Mouse (Mus musculus): ENCODE measurements at regions not wholly inside any gene's neighbourhood (a gene's known extent, or its start where the extent isn't known, plus 50 kb on each side); places are given as distances from the start of the nearest gene placed in this dataset.

DNA sequence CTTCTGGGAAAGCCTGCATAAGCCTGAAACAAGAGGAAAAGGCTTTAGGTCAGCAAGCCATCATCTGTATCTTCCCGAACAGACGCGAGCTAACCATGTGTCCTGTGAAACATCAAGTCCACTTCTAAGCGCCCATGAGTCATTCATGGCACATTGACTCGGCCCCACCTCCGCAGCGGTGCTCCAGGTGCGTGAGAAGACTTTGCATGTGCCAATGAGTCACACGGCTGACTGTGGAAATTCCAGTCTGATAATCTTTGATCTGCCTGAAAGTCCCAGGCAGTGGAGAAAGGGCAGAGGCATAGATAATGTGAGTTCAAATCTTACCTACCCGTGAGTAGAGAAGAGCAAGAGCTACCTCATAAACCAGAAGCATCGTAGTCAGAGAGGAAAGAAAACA is 137.8 kb downstream of the Pfkfb3 start:
- no peaks in the 10 kb centered on the region for H3K27me3 ChIP-seq
- 81% methylated on average over 11 of the region's 11 CpGs for WGBS

DNA sequence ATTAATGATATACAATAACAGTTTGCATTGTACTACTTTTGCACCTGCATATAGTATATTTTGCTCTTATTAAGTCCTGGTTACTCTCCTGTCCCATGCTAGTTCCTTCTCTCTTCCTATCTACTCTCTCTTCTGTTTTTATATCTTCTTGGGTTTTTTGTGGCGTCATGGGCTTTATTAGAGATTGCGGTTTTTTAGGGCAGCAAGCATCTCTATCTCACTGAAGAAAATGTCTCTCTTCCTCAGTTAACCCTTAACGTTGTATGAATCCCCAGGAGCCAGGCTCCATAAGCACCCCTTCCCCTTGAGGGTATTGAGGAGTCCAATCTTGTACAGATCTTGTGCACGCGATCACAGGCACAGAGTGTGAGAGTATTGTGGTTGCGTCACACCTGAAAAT is 141.4 kb downstream of the Pfkfb3 start:
- H3K36me3 ChIP-seq, result no peaks in the 10 kb centered on the region
- H3K4me2 ChIP-seq, result no peak overlapping the region
- H3K4me3 ChIP-seq, result no peak overlapping the region
- no peaks in the 10 kb centered on the region for H3K4me1 ChIP-seq
- no peak overlapping the region for H3K9ac ChIP-seq
- ATAC-seq (ENCODE audit: borderline replicate concordance, extremely low read depth, low FRiP score, low TSS enrichment), result no peak
- no peaks in the 10 kb centered on the region for H3K27me3 ChIP-seq
- H3K9me3 ChIP-seq, result no peaks in the 10 kb centered on the region
- 92% methylated on average over 6 of the region's 6 CpGs for WGBS
- H3K27ac ChIP-seq, result no peak overlapping the region

More for the DNA sequence above, 137.8 kb downstream of the Pfkfb3 start:
- Histone ChIP-seq H3K4me2 (no peak overlapping the region), H3K27ac (no peak overlapping the region), H3K9ac (no peak overlapping the region), H3K9me3 (no peaks in the 10 kb centered on the region), H3K4me1 (no peaks in the 10 kb centered on the region), H3K36me3 (no peaks in the 10 kb centered on the region), H3K4me3 (no peak overlapping the region)
- ATAC-seq (ENCODE audit: borderline replicate concordance, extremely low read depth, low FRiP score, low TSS enrichment), result no peak

DNA sequence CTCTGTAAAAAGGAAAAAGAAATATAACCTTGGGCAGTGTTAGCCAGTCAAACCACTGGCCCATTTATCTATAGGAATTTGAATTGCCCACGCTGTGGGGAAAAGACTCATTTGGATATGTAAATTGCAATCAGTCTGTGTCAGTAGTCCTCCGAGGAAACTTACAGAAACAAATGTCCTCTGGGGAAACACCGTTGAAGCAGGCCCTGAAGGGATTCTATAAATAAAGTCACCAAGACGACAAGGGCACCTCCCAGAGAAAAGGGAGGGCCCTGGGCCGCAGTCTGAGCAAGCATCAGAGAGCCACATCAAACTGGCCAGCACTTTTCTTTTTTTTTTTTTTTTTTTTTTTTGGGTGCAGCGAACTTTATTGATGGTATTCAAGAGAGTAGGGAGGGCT is 145.4 kb downstream of the Pfkfb3 start:
- no peak for ATAC-seq (ENCODE audit: borderline replicate concordance, extremely low read depth, low FRiP score, low TSS enrichment)
- H3K27me3 ChIP-seq, result no peaks in the 10 kb centered on the region
- H3K4me3 ChIP-seq, result no peak overlapping the region
- no peaks in the 10 kb centered on the region for H3K9me3 ChIP-seq
- H3K9ac ChIP-seq, result no peak overlapping the region
- H3K27ac ChIP-seq, result no peak overlapping the region
- H3K36me3 ChIP-seq, result no peaks in the 10 kb centered on the region
- 65% methylated on average over 5 of the region's 6 CpGs for WGBS
- H3K4me1 ChIP-seq, result no peaks in the 10 kb centered on the region
- H3K4me2 ChIP-seq, result no peak overlapping the region

DNA sequence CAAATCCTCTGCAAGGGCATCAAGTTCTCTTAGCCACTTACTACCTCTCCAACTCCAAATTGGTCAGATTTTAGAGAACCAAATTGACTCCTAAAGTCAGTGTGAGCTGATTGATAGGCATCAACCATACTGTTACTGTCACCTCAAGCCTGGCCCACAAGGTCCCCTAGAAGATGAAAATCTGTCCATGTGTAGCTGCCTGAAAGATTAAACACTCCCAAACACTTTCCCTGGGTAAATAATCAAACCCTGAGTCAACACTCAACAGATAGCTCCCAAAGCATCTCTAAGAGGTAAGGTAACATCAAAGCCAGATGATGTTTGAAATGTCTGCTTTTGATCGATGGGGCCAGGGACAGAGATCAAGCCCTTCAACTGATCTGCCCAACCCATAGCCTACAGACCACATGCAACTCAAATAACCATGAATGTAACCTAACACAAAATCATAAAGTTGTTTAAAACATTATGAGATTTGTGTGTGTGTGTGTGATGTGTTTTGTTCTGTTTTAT is 147.7 kb downstream of the Pfkfb3 start:
- Histone ChIP-seq H3K36me3 (no peaks in the 10 kb centered on the region), H3K4me2 (no peak overlapping the region), H3K9ac (no peak overlapping the region), H3K4me3 (no peak overlapping the region), H3K9me3 (no peaks in the 10 kb centered on the region), H3K27me3 (no peaks in the 10 kb centered on the region), H3K27ac (no peak overlapping the region), H3K4me1 (no peaks in the 10 kb centered on the region)
- WGBS, result 50% methylated on average over 1 of the region's 1 CpGs
- ATAC-seq (ENCODE audit: borderline replicate concordance, extremely low read depth, low FRiP score, low TSS enrichment), result no peak

DNA sequence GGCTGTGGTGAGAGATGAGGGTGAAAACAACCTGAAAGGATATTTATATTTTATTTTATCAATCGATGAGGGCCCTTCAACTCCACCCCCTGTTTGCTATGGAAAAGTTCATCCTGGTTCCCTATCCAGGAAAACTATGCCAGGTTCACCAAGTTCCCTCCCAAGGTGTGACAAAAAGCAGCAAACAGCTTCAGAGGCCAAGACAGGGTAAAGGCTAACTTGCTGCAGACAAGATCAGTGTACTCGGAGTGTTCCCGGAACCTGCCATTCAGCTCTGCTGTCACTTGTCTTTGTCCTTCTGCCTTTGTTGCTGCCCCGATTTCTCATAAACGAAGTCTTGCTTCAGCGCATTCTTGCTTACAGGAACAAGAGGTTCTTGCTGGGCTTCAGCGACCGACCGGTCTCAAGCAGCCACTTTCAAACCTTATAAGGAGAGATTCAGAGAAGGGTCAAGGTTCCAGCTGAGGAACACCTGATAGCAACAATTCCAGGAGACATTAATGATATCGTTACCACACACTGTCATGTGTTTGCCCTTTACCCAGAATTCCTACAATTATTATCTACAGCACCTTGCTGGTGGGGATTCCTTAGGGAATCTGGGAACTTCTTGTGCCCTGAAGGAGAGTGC is 151.5 kb downstream of the Pfkfb3 start:
- WGBS, result 64% methylated on average over 10 of the region's 10 CpGs
- Histone ChIP-seq H3K27me3 (no peaks in the 10 kb centered on the region), H3K4me3 (no peak overlapping the region), H3K9me3 (no peaks in the 10 kb centered on the region), H3K9ac (no peak overlapping the region), H3K27ac (no peak overlapping the region), H3K36me3 (no peaks in the 10 kb centered on the region), H3K4me2 (no peak overlapping the region), H3K4me1 (0 out of 2 replicates have a peak, but pooled peaks cover 6% of the 10 kb centered on the region)
- no peak for ATAC-seq (ENCODE audit: borderline replicate concordance, extremely low read depth, low FRiP score, low TSS enrichment)

DNA sequence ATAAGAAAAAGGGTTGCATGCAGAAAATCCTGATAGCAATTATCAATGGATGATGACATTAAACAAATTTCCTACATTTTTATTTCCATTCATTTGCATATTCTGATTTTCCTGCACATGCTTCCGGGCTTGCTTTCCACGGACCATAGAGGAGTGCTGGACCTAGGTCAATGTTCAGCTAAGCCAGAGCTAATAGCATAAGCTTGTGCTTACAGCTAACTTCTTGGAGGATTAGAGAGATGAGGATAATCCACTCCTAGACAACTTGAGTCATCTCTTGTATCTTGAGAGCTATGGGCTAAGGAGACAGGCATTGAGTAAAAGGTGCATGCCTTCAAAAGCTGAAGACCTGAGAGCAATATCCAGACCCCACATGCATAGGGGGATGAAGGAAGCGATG is 154.5 kb downstream of the Pfkfb3 start:
- H3K4me1 ChIP-seq, result 0 out of 2 replicates have a peak, but pooled peaks cover 6% of the 10 kb centered on the region
- no peaks in the 10 kb centered on the region for H3K9me3 ChIP-seq
- no peak overlapping the region for H3K9ac ChIP-seq
- H3K4me3 ChIP-seq, result no peak overlapping the region
- no peak for ATAC-seq (ENCODE audit: borderline replicate concordance, extremely low read depth, low FRiP score, low TSS enrichment)
- H3K4me2 ChIP-seq, result no peak overlapping the region
- no peak overlapping the region for H3K27ac ChIP-seq
- H3K36me3 ChIP-seq, result no peaks in the 10 kb centered on the region
- WGBS, result 92% methylated on average over 3 of the region's 3 CpGs
- no peaks in the 10 kb centered on the region for H3K27me3 ChIP-seq

DNA sequence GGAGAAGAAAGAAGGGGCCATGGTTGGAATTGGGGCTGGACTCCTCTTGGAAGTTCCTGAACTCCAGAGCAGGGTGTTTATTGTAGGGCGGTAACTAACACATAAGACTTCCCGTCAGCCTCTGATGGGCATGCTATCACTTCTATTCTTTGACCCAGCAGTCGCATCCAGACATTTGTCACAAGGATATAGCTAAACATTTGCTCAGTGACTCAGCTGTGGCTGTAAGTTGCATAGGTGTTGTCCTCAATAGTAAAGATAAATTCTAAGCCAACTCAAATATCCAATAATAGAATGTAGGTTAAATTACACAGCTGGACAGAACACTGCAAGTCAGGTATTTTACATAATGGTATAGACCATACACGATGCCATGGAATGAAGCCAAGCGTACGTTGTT is 154.9 kb downstream of the Pfkfb3 start:
- Histone ChIP-seq H3K4me1 (0 out of 2 replicates have a peak, but pooled peaks cover 6% of the 10 kb centered on the region), H3K9ac (no peak overlapping the region), H3K9me3 (no peaks in the 10 kb centered on the region), H3K4me3 (no peak overlapping the region), H3K27me3 (no peaks in the 10 kb centered on the region), H3K4me2 (no peak overlapping the region), H3K36me3 (no peaks in the 10 kb centered on the region), H3K27ac (peak overlapping the region; percentile 78)
- ATAC-seq (ENCODE audit: borderline replicate concordance, extremely low read depth, low FRiP score, low TSS enrichment), result no peak
- WGBS, result 46% methylated on average over 6 of the region's 6 CpGs

DNA sequence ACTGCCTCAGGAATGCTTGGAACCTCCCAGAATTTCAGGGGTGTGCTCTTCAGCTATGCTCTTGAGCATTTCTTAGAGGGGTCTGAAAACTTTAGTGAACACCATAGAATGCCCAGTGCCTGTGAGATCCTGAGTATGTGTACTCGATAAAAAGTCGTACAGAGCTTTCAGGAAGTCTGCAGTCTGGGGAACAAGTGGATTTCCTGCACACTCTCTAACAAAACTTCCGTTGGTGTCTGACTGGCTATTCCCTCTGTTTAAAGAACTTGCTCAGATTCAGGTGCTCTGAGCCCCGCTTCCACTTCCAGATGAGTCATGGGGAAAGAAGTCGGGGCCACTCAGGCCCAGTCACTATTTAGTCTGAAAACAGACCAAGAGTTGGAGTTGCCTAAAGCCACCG is 155.5 kb downstream of the Pfkfb3 start:
- Histone ChIP-seq H3K9me3 (no peaks in the 10 kb centered on the region), H3K4me3 (no peak overlapping the region), H3K27me3 (no peaks in the 10 kb centered on the region), H3K36me3 (no peaks in the 10 kb centered on the region), H3K27ac (peak overlapping the region; percentile 78), H3K4me2 (no peak overlapping the region), H3K4me1 (0 out of 2 replicates have a peak, but pooled peaks cover 6% of the 10 kb centered on the region), H3K9ac (no peak overlapping the region)
- 0 out of 2 replicates have a peak, but pooled peaks have one; percentile 36 for ATAC-seq (ENCODE audit: borderline replicate concordance, extremely low read depth, low FRiP score, low TSS enrichment)
- 33% methylated on average over 6 of the region's 6 CpGs for WGBS

DNA sequence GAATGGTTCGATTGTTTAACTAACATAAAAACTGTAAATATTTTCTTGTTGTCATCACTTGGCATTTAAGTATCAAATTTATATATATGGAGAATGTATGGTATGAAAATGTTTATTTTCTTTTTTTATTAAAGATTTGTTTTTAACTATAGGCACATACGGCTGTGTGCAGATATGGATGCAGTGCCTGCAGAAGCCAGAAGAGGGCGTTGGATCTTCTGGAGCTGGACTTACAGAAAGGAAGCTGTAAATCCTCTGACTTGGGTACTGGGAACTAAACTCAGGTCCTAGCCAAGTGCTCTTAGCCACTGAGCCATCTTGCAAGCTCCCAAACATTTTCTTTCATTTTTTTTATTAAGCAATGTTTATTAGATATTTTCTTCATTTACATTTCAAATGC is 157.0 kb downstream of the Pfkfb3 start:
- no peaks in the 10 kb centered on the region for H3K36me3 ChIP-seq
- H3K27ac ChIP-seq, result no peak overlapping the region
- WGBS, result 91% methylated on average over 3 of the region's 3 CpGs
- H3K9me3 ChIP-seq, result no peaks in the 10 kb centered on the region
- H3K27me3 ChIP-seq, result no peaks in the 10 kb centered on the region
- H3K4me2 ChIP-seq, result no peak overlapping the region
- H3K9ac ChIP-seq, result no peak overlapping the region
- H3K4me1 ChIP-seq, result 0 out of 2 replicates have a peak, but pooled peaks cover 6% of the 10 kb centered on the region
- no peak overlapping the region for H3K4me3 ChIP-seq
- ATAC-seq (ENCODE audit: borderline replicate concordance, extremely low read depth, low FRiP score, low TSS enrichment), result no peak

DNA sequence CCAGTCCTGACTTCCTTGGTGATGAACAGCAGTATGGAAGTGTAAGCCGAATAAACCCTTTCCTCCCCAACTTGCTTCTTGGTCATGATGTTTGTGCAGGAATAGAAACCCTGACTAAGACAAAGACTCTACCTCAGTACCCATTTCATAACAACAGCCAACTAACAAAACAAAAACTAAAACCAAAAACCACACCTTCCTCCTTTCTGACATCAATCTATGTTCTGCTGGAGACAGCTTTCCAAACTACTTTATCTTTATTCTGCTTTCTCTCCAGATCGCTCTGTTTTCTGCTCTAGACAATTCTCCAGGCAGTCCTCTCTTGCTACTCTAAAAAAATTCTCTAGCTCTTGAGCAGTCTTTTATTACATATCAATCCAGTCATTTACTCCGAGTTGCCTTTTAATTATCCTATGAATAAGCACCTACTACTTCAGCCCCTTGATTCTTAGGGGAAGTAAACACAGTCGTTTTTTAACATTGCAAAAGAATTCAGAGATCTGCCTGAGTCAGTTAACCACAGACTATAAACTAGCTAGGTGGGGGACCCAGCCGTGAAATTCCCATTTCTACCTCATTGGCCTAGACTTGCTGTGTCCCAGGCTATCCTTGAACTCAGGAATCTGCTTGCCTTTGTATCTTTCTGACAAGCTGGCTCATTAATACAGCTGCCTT is 159.1 kb downstream of the Pfkfb3 start:
- no peak for ATAC-seq (ENCODE audit: borderline replicate concordance, extremely low read depth, low FRiP score, low TSS enrichment)
- WGBS, result 67% methylated on average over 4 of the region's 5 CpGs
- no peaks in the 10 kb centered on the region for H3K27me3 ChIP-seq
- H3K4me2 ChIP-seq, result no peak overlapping the region
- H3K4me3 ChIP-seq, result no peak overlapping the region
- H3K27ac ChIP-seq, result no peak overlapping the region
- no peak overlapping the region for H3K9ac ChIP-seq
- H3K36me3 ChIP-seq, result no peaks in the 10 kb centered on the region
- 0 out of 2 replicates have a peak, but pooled peaks cover 6% of the 10 kb centered on the region for H3K4me1 ChIP-seq
- no peaks in the 10 kb centered on the region for H3K9me3 ChIP-seq

DNA sequence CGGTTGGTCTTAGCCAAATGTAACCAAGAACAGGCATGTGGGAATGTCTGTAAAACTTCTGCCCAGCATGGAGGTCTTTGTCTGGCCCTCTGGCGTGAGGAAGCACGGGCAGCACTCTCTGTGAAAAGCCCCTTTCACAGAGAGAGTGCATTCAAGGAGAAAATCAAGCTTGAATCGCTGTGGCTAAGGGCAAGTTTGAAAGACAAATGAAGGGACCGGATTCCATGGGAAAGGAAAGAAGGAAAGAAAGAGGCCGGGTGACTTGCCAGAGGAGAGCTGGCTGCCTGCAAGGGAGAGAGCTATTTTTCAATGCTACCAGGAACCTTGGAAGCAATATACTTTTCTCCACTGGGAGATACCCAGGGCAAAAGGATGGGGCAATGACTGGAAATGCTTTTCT is 162.2 kb downstream of the Pfkfb3 start:
- Histone ChIP-seq H3K27ac (no peak overlapping the region), H3K9ac (no peak overlapping the region), H3K36me3 (no peaks in the 10 kb centered on the region), H3K4me1 (no peaks in the 10 kb centered on the region), H3K9me3 (no peaks in the 10 kb centered on the region), H3K4me2 (no peak overlapping the region), H3K4me3 (no peak overlapping the region), H3K27me3 (no peaks in the 10 kb centered on the region)
- 73% methylated on average over 6 of the region's 6 CpGs for WGBS
- ATAC-seq (ENCODE audit: borderline replicate concordance, extremely low read depth, low FRiP score, low TSS enrichment), result no peak

DNA sequence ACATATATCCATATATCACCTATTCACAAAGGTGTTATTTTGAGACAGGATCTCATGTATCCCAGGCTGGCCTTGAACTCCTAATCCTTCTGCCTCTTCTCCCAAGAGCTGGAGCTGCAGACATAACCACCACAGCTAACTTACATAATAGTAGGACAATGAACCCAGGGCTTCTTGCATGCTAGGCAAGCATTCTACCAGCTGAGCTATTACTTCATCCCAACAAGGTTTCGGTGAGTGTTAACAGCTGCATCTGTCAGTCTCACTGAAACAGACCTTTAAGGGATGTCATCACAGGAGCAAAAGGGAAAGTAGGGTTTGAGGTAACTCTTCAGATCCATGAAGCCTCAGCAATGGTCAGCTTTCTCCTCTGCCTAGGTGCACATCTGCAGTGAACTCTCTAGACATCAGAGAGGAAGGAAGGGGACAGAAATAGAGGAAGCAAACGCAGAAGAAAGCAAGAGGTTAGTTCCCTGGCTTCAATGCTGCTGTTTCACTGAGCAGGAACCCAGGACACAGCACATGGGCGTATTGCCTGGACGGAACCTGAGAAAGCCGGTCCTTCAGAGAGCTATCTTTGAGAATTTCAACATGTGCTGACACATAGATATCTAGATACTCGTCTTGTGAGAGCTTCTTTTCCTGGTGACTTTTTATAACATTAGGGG is 163.1 kb downstream of the Pfkfb3 start:
- H3K9ac ChIP-seq, result no peak overlapping the region
- H3K4me3 ChIP-seq, result no peak overlapping the region
- no peak overlapping the region for H3K4me2 ChIP-seq
- H3K27ac ChIP-seq, result no peak overlapping the region
- H3K9me3 ChIP-seq, result no peaks in the 10 kb centered on the region
- no peaks in the 10 kb centered on the region for H3K36me3 ChIP-seq
- no peaks in the 10 kb centered on the region for H3K27me3 ChIP-seq
- no peaks in the 10 kb centered on the region for H3K4me1 ChIP-seq
- ATAC-seq (ENCODE audit: borderline replicate concordance, extremely low read depth, low FRiP score, low TSS enrichment), result no peak
- 67% methylated on average over 6 of the region's 6 CpGs for WGBS

Data from lung, embryonic 15.5 days (tissue).